Mouse (Mus musculus) kidney, postnatal 25 days (tissue): ENCODE data around the gene Cat.

ENCODE experiments used
- DNase-seq, 2 experiments: peaks; one replicate each; pipeline ENCODE4 v3.0.0; 2021; ENCODE audit warnings: mixed read lengths in 2 of 2

Gene Cat

GRCm38 (mm10) chr2:103432695-103433275 is 52.2 kb downstream of the Cat start:
- DNase-seq, result no peak

DNA sequence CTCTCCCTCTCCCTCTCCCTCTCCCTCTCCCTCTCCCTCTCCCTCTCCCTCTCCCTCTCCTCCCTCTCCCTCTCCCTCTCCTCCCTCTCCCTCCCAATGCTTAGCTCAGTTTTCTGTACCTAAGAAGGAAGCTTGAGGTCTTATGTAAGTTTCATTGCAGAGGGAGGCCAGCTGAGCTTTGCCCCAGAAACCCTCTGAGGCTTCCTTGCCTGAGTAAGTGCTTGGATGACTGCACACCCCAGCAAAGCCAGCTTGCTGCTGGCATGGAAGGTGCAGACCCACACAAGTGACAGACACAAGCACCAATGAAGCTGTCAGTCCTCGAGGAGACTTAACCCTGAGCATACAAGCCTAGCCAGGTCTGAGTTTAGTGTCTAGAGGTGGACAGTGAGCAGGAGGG is 54.2 kb downstream of the Cat start:
- peak; percentile 46 to 87 for DNase-seq

- no peak for DNase-seq
These were observed 56.6 kb downstream of the Cat start for GRCm38 (mm10) chr2:103428356-103428755.

DNA sequence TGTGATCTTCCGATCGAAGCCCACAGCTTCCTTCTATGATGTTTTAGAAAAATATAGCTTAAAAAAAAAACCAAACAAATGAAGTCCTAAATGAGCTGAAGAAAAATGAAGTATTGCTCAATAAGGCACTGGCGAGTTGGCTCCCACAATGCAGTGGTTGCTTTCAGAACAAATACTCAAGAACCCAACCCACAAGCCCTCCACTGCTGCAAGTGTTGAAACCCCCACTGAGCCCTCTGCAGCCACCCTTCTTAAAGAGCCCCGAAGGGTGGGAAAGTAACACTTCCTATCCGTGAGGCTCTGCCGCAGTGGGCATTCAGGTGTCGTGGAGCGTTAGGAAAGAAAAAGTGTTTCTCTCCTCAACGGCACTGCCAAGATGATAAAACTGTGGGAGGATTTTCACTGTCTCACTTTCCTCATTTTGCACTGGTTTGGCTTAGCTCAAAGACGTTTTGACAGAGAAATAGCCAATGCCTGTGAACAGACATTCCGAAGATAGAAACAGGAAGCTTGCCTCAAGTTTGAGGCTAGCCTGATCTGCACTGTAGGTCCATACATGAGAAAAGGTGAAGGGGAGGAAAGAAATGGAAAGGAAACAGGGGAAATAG is 59.4 kb downstream of the Cat start:
- DNase-seq, result no peak

DNA sequence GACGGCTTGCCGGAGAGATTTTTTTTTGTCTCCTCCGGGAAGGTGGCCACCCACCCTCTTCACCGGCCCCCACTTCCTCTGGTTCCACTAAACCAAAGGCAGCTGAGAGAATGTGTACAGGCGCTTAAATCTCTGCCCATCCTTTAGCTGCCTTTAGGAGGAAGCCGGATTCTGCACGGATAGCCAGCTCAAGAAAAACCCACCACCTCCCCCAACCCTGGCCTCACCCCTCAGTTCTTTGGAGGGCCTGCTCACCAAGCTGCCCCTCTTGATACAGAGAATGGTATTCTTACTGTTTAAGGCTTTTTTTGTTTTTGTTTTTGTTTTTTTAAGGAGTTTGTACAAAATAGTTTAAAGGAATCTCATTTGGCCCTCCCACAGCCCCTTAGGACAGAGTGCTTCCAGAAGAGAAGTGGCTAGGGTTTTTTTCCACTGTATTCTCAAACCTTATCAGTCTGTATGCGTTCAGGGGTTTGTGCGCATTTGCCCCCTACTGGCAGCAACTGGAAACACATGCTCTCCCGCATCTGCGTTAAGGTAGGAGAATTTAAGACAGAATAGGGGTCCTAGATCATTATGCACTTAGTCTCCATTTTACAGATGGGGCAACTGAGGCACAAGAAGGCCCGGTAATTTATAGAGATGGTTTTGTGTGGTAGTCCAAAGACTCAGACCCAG is 60.5 kb downstream of the Cat start:
- peak; percentile 61 to 69 for DNase-seq

GRCm38 (mm10) chr2:103423884-103424283 is 61.1 kb downstream of the Cat start:
- DNase-seq, result no peak

- DNase-seq, result no peak
These were observed 64.1 kb downstream of the Cat start for GRCm38 (mm10) chr2:103420650-103421507.

- DNase-seq, result no peak
These were observed 69.2 kb downstream of the Cat start for GRCm38 (mm10) chr2:103415774-103416173.

DNA sequence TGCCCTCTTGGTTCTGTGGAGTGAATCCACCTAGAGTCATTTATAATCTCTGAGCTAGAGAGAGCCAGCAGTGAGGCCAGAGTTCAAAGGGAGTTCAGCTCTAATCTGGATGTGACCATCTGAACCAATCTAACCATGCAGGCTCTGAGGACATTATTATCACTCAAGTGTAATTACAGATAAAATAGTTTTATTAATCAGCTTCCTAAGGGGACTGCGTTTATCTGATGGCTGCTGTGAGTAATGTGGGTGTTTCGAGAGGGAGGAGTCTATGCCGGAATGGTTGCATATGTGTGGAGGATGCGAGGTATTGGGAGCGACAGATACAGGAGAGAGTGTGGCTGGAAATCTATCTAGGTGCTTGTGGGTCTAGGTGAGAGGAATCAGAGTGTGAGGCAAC is 71.6 kb downstream of the Cat start:
- no peak for DNase-seq

DNA sequence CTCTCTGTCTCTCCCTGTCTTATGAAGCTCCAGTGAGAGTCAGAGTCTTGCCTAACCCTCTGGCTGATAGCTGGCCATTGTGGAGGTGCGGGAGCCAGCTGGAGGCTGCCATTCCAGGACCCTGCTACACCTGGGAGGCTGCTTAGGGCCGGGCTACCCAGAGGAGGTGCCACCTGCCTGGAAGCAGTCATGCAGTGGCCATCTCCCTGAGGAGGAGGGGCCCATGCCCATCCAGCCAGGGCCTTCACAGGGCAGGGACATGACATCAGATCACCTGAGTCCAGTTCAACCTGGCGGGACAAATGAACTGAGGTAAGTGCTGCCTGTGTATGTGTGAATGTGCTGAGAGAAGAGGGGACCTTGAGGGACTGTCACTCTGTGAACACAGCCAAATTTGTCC is 73.1 kb downstream of the Cat start:
- DNase-seq, result peak in 1 of 2 experiments; percentile 46

DNA sequence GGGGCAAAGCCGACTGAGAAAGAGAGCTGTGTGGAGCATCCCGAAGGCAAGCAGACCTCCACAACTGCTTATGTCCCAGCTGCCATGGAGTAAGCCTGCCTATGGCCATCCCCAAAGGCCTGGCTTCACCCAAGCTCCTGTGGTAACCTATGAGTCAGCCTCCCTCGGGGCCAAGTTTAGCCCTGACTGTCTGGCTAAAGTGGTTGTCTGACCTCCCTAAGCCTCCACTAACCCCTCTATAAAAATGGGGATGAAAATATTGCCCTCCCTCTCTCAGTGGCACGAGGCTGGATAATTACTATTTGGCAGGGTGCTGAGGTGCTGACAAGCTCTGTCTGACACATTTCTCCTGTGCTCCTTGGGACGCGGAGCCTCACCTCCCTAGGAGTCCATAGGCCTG is 73.6 kb downstream of the Cat start, which contains the start of gene Elf5:
Gene Elf5 (plus strand): TSS at position 341 of the 400 bp plus-strand sequence.
- no peak for DNase-seq

GRCm38 (mm10) chr2:103406239-103406638 is 78.7 kb downstream of the Cat start:
- DNase-seq, result no peak
